Mouse (Mus musculus): ENCODE data around the gene Rbfox3.

The Rbfox3 gene

DNA sequence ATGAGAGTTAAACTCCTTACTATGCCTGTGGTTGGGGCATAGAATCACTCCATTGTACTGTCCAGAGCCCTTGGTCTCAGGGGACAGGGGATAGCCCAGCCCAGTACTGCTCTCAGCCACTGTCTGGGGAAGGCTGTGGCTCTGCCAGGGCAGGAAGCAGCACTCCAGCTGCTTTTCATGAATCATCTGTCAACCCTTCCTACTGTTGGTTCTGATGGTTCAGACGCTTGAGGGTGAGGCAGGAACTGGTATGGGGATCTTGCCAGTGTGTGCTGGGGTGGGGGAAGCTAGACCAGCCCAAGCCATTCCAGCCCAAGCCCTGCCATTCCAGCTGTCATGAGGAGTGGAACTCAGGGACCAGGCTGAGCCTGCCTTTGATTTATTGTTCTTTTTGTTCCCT is 243.5 kb downstream of the Rbfox3 start:
- no peak for DNase-seq (ENCODE audit: low spot score)

DNA sequence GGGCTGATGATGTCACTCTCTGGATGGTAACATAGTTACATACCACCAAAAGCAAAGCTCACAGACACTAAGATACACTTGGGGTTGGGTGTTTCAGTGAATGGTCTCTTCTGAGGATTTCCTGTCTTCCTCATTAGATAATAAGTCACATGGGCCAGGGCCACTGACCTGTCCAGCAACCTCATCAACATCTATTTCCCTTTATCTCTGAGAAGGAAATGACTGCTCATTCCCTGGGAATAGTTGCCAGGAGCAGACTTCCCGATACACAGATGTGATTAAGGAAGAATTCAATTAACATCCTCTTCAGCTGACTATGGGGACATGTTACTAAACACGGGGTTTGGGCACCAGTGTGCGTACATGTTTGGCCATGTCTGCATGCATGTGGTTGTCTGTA is 245.2 kb downstream of the Rbfox3 start:
- DNase-seq (ENCODE audit: low spot score) = no peak

DNA sequence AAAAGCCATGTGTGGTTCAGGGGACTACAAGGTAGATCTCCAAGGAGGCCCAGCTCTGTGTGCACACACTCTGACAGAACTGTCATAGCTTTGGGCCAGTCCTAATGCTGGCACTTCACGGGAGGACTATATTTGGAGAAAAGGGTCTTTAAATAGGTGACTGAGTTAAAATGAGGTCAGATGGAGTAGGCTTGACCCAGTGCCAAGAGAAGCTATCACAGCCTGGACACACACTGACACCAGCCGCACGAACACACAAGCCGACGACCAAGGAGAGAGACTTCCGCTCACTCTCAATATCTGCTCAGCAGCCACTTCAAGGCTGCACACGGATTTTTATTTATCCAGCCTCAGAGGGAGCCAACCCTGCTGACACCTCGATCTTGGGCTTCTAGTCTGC is 248.1 kb downstream of the Rbfox3 start:
- no peak for DNase-seq (ENCODE audit: low spot score)

DNA sequence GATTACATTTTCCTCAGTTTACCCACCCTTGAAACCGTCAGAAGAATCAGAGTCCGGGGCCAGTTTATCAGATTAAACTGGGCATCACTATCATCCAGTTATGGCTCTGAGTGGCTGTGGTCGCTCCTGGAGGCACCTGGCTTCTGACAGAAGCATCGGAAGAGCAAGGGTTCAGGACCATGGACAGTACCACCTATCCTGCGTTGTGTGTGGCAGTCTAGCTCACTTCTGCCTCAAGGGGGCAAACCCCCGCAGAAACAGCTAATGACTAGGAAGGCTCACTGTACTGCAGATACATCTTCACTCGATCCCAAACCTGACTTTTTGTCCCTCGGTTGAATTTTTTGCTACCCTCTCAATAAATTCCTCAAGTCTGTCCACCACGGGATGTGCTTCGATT is 252.1 kb downstream of the Rbfox3 start:
- no peak for DNase-seq (ENCODE audit: low spot score)

DNA sequence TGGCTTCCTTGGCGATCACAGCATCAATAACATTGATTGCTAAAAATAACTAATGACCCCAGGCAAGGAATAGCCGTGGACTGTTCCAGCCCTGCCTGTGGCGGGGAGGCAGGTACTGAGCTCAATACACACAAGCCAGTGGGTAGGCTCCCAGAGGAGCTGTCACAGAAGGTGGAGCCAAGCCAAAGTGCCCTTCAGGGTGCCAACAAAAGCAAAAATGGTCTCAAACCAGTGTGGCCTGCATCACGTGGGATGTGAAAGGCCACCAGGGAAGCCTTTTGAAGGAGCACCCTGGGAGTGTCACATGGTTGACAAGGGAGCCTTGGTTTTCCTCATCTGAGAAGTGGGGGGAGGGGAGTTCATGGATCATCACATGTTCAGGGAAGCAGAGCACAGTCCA is 255.6 kb downstream of the Rbfox3 start:
- no peak for DNase-seq (ENCODE audit: low spot score)

DNA sequence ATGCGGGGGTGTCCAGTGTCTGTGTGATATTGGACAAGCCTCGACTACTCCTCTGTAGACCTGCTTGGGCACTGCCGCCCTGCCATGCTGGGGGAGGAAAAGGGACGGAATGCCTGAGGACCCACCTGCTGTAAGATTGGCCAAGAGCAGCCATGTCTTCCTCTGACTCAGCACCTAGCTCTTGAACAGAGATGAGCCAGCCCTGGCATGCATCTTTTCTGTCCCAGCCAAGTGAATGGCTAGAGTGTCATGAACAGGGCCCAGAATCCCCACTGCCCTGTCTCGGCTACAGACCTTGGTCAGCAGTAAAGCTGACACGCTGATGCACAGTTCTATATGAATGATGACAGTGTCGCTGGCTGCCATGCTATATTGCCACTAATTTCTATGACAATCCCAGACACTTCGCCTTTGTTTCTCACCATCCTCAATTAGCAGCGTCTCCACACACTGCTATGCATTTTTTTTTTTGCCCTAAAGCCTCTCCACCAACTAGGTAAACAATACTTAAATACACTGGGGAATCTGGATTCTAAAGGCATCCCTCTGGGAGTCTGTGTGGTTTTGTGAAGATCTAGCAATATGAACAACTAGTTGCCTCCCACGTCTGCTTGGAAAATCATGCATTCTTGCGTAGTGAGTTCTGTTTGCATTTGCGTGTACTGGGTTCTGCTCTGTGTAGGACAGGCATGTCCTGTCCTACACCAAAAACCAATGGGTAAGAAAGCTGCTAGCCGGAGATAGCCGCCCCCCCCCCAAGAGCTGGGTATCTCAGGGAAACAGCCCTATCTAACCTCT is 257.7 kb downstream of the Rbfox3 start:
- no peak for DNase-seq (ENCODE audit: low spot score)

DNA sequence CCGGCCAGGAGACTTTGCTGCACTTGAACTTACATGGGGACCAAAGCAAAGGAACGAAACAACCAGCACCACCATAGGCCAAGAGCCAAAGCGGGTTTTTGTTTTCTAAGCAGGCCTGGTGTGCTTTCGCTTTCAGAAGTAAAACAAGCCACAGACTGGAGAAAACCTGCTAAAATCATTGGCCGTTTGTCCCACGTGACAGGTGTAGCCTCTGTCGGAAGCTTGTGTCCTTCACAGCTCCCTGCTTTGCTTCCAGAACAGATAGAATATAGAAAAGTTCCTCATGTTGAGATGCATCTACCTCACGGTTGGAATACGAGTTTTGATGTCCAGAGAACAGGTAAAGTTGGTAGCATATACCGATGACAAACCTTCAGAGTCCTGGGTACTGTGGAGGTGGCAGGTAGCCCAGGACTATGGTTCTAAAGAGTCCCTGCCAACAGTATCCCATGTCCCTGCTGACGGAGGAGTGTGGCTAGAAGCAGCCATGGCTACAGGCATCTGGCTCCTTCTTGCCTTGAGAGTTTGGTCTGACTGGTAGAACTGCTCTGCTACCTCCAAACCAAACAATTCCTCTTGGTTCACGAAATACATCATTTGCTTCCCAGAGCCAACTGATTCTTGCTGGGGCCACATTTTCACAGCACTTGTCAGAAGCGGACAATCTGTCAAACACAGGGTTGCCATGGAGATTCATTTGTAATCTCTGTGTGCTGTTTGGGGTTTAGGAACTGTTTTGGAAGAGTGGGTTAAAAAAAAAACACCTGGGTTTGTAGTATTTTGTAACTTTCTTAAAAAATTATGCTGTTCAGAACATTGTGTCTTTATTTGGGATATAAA is 258.8 kb downstream of the Rbfox3 start:
- DNase-seq (ENCODE audit: low spot score) = no peak

DNA sequence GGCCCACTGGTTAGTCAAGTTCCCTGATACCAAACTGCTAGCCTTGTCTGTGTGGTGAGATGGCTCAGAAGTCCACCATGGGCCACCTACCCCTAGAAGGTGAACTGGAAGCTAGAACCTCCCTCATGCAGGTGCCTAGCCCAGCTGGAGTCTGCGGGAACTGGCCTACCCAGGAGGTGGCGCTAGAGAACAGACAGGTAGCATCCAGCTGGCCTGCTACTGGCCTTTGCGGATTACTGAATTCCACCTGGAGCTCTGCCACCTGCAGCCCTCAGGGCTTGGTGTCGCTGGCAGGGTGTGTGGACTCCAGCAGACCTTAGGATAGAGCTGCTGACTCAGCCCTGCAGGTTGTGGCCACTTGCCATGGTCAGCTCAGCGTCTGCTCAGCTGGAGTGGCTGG is 263.0 kb downstream of the Rbfox3 start:
- DNase-seq (ENCODE audit: low spot score) = no peak

DNA sequence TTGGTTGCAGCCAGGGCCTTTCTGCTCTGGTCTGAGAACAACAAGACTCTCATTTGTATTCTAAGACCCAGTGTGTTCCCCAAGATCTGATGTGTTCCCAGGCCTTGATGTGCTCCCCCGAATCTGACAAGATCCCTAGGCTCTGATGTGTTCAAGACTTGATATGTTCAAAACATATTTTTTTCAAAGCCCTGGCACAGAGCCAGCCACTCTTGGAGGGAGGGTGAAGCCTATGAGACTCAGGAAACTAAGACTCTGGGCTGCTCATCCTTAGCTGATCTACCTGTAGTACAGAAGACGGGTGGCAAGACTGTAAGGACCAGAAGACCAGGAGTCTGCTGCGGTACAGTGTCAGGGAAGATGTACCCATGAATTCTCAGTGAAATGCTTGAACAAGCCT is 264.5 kb downstream of the Rbfox3 start:
- no peak for DNase-seq (ENCODE audit: low spot score)

DNA sequence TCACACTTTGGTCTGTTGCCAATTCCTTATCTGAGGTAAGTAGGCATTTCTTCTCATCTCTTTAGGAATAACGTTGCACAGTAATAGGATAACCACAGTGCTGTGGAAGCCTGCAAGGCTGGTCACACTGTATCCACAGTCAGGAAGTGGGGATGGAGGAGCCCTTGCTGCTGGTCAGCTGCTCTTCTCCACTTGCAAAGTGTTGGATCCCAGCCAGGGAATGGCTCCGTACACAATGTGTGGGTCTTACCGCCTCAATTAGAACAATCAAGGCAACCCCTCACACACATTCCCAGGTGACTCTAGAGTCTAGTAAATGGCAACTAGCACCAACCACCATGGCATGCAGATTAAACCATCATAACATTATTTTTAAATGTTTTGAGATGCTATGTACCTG is 266.2 kb downstream of the Rbfox3 start:
- DNase-seq (ENCODE audit: low spot score) = no peak

DNA sequence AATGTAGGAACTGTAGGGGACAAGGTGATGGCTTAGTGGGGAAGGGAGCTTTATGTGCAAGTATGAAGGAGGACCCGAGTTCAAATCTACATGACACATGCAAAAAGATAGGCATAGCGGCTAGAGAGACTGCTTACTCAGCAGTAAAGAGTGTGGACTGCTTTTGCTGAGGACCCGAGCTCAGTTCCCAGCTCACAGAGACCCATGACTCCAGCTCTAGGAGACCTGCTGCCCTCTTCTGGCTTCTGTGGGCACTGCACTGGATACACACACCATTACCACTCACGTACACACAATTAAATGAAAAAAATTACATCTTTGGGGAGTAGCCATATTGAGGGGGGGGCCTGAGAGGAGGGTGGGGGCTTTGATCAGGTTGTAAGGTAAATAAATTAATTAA is 270.7 kb downstream of the Rbfox3 start:
- DNase-seq (ENCODE audit: low spot score) = no peak

DNA sequence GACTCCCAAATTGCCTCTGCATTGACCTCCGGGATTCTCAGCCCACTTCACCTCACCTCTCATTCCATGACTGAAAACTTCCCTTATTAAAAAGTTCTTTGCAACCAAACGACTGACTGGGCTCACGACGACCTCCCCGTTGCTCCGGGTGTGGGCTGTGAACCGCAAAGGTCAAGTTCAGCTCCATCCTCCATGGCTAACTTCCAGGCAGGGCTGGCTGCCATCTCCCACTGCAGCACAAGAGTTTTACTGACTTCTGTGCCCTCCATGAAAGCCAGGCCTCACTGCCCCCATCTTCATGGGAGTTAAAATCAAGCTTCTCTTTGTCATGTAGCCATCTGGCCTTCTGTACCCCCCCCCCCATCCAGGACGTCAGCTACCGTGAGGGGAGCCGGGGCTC is 273.7 kb downstream of the Rbfox3 start:
- no peak for DNase-seq (ENCODE audit: low spot score)

DNA sequence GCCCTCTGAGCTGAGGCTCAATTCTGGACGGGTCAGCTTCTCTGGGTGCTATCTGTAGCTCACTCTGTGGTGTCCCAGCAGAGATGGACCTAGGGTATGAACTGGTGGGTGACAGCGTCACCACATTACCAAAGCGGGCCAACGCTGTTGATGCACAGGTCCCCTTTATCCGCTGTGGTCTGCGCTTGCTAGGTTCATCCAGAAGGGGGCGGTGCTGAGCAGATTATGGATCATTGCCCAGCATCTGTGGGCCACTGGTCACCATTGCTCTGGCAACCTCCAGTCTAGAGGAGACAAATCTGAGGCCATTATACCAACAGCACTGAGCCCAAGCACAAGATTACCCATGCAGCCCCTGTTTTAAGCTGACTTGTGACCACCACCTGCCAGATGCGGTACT is 276.8 kb downstream of the Rbfox3 start:
- no peak for DNase-seq (ENCODE audit: low spot score)

DNA sequence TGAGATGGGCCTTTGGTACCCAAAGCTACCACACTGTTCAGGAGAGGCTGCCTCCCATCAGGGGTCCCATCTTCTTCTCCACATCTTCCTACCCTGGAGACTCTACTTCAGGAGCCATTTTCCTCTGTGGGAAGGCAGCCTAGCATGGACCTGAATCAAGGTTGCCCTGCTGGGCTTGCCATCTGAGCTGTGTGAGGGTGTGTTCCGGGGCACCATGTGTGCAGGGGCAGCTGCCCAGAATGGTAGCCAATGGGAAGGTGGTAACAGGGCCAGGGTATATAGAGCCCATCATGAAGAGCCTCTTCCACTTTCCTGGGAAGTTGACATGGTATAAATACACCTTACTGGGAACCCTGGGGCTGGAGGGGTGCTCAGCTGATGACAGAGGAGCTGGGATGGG is 281.7 kb downstream of the Rbfox3 start:
- DNase-seq (ENCODE audit: low spot score) = no peak

DNA sequence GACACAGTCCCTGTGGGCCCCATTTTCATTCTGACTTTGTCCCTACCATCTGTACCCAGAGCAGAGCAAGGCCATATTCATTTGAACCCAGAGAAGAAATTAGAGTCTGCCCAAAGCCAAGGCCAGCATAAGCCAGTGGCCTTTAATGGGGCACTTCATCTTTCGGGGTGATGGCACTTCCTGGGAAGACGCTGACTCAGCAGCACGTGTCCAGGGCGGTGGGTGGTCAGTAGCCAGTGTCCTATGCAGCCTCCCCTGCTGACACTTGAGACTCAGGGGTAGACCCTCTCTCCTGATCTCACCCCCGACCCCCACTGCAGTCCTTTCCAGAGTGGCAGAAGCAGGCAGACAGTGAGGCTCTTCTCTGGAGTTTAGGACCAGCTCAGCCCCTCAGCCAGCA is 283.9 kb downstream of the Rbfox3 start:
- no peak for DNase-seq (ENCODE audit: low spot score)

DNA sequence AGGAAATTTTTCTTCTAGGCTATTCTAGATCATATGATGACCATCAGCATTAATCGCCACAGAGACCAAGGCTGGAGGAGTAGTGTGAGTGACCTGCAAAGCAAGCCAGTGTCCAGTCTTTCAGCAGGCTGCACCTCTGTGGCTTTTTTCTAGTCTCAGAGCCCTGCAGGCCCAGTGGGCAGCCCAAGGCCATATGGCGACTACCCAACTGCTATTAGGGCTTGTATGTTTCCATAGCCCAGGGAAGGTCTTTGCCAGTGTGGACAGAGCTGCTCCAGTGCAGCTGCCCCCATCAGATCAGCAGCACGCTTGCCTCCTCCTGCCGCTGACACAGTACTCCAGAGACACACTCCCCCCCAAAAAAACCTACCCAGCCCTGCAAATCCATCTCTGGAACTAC is 290.5 kb downstream of the Rbfox3 start:
- DNase-seq (ENCODE audit: low spot score) = no peak

DNA sequence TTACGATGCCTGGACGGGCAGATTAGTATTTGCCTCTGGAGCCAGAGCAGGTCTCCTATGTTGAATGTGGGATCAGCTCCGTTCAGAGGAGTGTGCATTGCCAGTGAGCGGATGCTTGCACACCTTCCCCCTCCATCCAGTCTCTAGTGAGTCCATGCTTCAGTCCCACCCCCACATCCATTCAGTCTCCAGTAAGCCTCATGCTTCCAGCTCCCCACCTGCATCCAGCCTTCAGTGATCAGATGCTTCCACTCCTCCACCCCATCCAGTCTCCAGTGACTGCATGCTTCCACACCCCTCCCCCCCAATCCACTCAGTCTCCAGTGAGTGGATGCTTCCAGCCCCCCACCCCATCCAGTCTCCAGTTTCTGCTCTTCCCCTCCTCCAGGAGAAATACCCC is 297.3 kb downstream of the Rbfox3 start:
- DNase-seq (ENCODE audit: low spot score) = no peak

DNA sequence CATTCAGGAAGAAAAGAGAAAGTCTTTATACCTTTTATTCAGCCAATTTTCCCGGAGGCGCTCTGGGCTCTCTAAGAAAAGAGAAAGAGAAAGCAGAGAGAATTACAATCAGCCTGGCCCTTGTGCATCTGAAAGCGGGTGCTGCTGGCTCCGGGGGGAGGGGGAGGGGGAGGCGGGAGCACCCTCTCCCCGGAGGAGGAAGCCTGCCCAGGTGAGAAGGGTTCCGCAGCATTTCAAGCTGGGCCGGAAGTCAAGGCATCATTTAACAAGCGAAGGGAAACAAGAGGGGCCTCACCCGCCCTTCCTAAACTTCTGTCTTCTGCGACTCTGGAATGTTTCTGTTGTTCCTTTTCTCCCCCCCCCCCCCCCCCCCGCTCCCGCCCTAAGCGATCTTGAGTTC is 301.3 kb downstream of the Rbfox3 start:
- DNase-seq (ENCODE audit: low spot score) = no peak

DNA sequence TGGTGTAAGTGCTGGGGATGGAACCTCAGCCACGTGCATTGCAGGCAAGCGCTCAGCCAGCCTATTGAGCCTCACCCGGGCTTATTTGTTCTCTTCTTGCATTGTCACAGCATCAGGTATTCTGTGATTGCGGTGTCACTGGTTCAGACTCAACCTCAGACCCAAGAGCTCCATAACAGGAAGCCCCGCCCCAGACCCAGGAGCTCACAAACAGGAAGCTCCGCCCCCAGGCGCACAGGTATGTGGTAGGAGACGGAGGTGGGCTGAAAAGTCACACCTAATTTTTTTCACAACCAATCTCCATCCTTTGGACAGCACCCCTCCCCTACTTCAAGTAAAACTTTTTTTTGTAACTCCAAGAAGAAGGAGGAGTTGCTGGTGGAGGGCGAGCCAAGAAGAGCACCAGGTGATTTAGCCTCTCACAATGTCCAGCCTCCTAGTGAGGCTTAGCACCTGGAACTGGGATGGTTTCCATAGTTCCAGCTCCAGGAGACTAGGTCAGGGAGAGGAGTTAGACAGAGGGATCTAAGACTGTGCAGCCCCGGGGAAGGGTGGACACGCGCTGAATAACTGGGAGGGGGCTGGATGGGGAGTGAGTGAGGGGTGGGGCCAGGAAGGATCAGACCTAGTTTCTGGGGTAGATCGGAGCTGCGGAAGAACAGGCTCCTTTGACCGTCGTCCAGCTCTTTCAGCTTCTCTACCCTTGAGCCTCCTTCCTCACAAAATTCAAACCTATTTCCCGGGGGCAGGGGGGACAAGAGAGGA is 302.0 kb downstream of the Rbfox3 start:
- DNase-seq (ENCODE audit: low spot score) = no peak

DNA sequence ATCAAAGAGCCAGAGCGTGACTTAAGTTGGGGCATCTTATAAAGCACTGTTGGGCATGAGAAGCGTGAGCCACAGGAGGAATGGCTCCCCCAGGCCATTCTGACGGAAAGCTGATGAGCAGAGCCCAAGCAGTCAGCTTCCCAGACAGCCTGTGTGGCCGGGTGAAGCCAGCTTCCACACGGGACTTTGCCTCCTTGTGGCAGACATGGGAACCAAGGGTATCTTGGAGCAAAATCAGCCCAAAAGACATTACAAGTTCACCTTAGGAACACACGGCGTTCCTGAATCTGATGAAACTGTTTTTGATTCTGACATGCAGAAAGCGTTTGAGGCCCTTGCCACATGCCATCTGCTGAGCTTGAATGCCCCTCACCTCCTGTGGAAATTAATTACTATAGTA is 303.5 kb downstream of the Rbfox3 start:
- no peak for DNase-seq (ENCODE audit: low spot score)

DNA sequence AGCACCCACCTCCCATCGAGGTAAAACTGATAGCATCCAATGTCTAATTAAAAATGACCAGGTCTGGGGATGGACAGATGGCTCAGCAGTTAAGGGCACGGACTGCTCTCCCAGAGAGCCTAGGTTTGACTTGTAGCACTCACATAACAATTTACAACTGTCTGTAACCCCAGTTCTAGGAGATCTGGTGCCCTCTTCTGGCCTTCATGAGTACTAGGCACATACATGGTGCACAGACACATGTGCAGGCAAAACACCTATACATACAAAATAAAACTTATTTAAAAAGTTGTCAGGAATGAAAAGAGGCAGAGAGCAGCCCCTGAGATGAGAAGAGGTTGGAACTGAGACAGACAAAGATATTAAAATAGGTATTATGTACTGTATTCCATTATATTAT is 305.8 kb downstream of the Rbfox3 start:
- no peak for DNase-seq (ENCODE audit: low spot score)

DNA sequence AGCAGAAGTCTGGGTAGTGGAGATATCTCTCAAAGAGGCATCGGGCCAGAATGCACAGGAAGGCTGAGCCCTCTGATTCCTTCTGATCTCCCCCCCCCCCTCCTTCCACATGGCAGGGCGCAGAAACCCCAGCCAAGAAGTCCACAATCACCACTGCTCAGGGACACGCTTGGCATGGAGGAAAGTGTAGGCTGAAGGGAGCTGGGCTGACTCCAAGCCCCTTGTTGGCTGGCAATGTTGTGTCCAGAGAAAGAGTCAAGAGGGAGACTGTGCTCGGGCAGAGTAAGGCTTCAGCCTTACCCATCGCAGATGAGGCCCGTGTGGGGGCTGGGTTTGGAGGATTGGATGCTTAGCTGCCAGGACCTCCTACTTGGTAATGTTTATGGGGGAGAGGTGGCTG is 307.2 kb downstream of the Rbfox3 start:
- DNase-seq (ENCODE audit: low spot score) = no peak

DNA sequence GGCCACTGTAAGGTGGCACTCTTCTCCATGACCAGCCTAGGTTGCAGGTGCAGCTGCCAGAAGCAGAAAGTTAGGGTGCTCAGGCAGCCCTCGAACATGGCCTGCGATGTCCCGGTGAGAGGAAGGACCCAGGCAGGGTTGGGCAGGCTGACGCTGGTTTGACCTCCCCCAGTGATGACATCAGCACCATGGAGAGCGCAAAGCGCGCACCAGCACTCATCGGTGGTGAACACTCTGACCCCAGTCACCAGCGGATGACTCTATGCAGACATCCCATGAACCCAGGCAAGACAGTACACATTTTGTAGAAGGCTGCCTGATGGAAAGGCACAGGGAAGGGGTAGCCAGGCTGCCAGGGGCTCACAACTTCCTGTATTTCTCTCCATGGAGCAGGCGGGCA is 308.3 kb downstream of the Rbfox3 start:
- no peak for DNase-seq (ENCODE audit: low spot score)

Measured in urinary bladder, postnatal 10 days (tissue).